ENCODE assay signal across 8 mouse cellular contexts in genomic region chr10:7780238-7781176, GRCm38 (mm10). TPM values are rescaled to one million over a fixed set of nuclear protein-coding genes. Genes with fewer than 3 reads are reported as not detected.
DNase-seq lines count a peak whose midpoint lies in the region; ATAC-seq and TF ChIP-seq lines count a peak whose summit lies in the region.

No protein-coding gene starts in this region.

- peak; percentile 75 for DNase-seq in ES-E14 (ENCODE audit: low read depth, low spot score)
- DNase-seq in cerebellum, adult 11 months, result peak; percentile 80
- DNase-seq in heart, postnatal 25 days (ENCODE audit: low spot score), result peak; percentile 72
- DNase-seq in layer of hippocampus, adult 11-12 months (ENCODE audit: low spot score), result peak; percentile 86
- peak; percentile 96 for DNase-seq in liver, postnatal 0 days
- peak; percentile 70 for DNase-seq in telencephalon, adult 2 months (ENCODE audit: low read depth, low spot score)

- H3K36me3 ChIP-seq in ES-E14 (ENCODE audit: control insufficient read depth, insufficient read depth, low read length, poor library complexity, severe bottlenecking), result 0 out of 2 replicates have a peak, but pooled peaks cover 2% of the 10 kb centered on the region
- peaks cover 5% of the 10 kb centered on the region; the same call in 1 of the 2 replicates for H3K36me3 ChIP-seq in forebrain, embryonic 15.5 days
- H3K36me3 ChIP-seq in liver, postnatal 0 days (replicated peaks; ENCODE audit: insufficient read depth, low read length), result peaks cover 30% of the 10 kb centered on the region
- peaks cover 17% of the 10 kb centered on the region for H3K36me3 ChIP-seq in neural tube, embryonic 13.5 days

- peak overlapping the region; percentile 94 to 100 for H3K4me3 ChIP-seq in ES-E14 (ENCODE audit: insufficient read depth in 1 of 2, low read depth in 1 of 2, low read length in 2 of 2, poor library complexity in 1 of 2, severe bottlenecking in 1 of 2)
- H3K4me3 ChIP-seq in forebrain, embryonic 15.5 days, result peak overlapping the region; percentile 99
- peak overlapping the region; percentile 100 for H3K4me3 ChIP-seq in liver, postnatal 0 days (ENCODE audit: low read depth, low read length)
- peak overlapping the region; percentile 96 for H3K4me3 ChIP-seq in neural tube, embryonic 13.5 days

- no peaks in the 10 kb centered on the region; a peak in 1 of 4 replicates for H3K4me1 ChIP-seq in ES-E14 (ENCODE audit: control insufficient read depth in 2 of 2, insufficient read depth in 2 of 2, low read length in 2 of 2, poor library complexity in 1 of 2)
- peaks cover 9% of the 10 kb centered on the region; the same call in 1 of the 2 replicates for H3K4me1 ChIP-seq in forebrain, embryonic 15.5 days
- H3K4me1 ChIP-seq in liver, postnatal 0 days (ENCODE audit: insufficient read depth), result peaks cover 6% of the 10 kb centered on the region; the same call in 1 of the 2 replicates
- peaks cover 17% of the 10 kb centered on the region for H3K4me1 ChIP-seq in neural tube, embryonic 13.5 days (replicated peaks)

- in situ Hi-C loops in ES-E14 (cut with MboI; ENCODE audit: low sequenced_read_pairs in 2 of 2, unreplicated experiment in 2 of 2), result no loop called here

- WGBS in forebrain, embryonic 15.5 days, result under 1% methylated on average over 62 of the region's 77 CpGs
- WGBS in liver, postnatal 0 days (ENCODE audit: insufficient replicate concordance), result under 1% methylated on average over 63 of the region's 77 CpGs
- under 1% methylated on average over 63 of the region's 77 CpGs for WGBS in neural tube, embryonic 13.5 days

- no peaks in the 10 kb centered on the region for H3K9me3 ChIP-seq in ES-E14 (ENCODE audit: control insufficient read depth, insufficient read depth, low read depth, low read length)
- H3K9me3 ChIP-seq in forebrain, embryonic 15.5 days, result no peaks in the 10 kb centered on the region
- H3K9me3 ChIP-seq in liver, postnatal 0 days (ENCODE audit: low read length), result no peaks in the 10 kb centered on the region
- no peaks in the 10 kb centered on the region for H3K9me3 ChIP-seq in neural tube, embryonic 13.5 days

- no peak for TF ChIP-seq EP300 in liver, postnatal 0 days (IDR thresholded peaks at IDR 0.05; ENCODE audit: low read depth)

- peak; percentile 93 for ATAC-seq in forebrain, embryonic 15.5 days (replicated peaks)
- ATAC-seq in liver, postnatal 0 days, result peak; percentile 98
- ATAC-seq in neural tube, embryonic 13.5 days (ENCODE audit: low read depth), result peak; percentile 94

- intact Hi-C loops in heart, postnatal 25 days (cut with DNase I), result no loop called here

- H3K27me3 ChIP-seq in forebrain, embryonic 15.5 days, result no peaks in the 10 kb centered on the region
- no peaks in the 10 kb centered on the region for H3K27me3 ChIP-seq in liver, postnatal 0 days (ENCODE audit: insufficient read depth, low read length)
- no peaks in the 10 kb centered on the region for H3K27me3 ChIP-seq in neural tube, embryonic 13.5 days

- H3K9ac ChIP-seq in ES-E14 (ENCODE audit: insufficient read depth, low read depth, low read length, poor library complexity, severe bottlenecking), result peak overlapping the region; percentile 95
- peak overlapping the region; percentile 84 for H3K9ac ChIP-seq in forebrain, embryonic 15.5 days (replicated peaks)
- peak overlapping the region; percentile 98 for H3K9ac ChIP-seq in liver, postnatal 0 days (replicated peaks)
- H3K9ac ChIP-seq in neural tube, embryonic 13.5 days, result peak overlapping the region; percentile 91

- peak overlapping the region; percentile 81 for H3K4me2 ChIP-seq in forebrain, embryonic 15.5 days (replicated peaks)
- H3K4me2 ChIP-seq in liver, postnatal 0 days (ENCODE audit: low read depth, low read length), result peak overlapping the region; percentile 92
- H3K4me2 ChIP-seq in neural tube, embryonic 13.5 days, result peak overlapping the region; percentile 66

- no peak for TF ChIP-seq CTCF in liver, postnatal 0 days (IDR thresholded peaks at IDR 0.05; ENCODE audit: low read depth)

- no peak overlapping the region for H3K27ac ChIP-seq in ES-E14 (ENCODE audit: insufficient read depth, low read depth, low read length, poor library complexity, severe bottlenecking)
- peak overlapping the region; percentile 54; the same call in 1 of the 2 replicates for H3K27ac ChIP-seq in forebrain, embryonic 15.5 days (replicated peaks)
- peak overlapping the region; percentile 95 for H3K27ac ChIP-seq in liver, postnatal 0 days (ENCODE audit: low read depth)
- H3K27ac ChIP-seq in neural tube, embryonic 13.5 days (replicated peaks), result peak overlapping the region; percentile 83

TF ChIP-seq in ES-E14, 5 proteins besides CTCF, POLR2A, EP300 and RAD21:
- TF ChIP-seq ZC3H11A (IDR thresholded peaks at IDR 0.05; ENCODE audit: borderline replicate concordance, low read depth, low read length), result no peak
- no peak for TF ChIP-seq CHD2 (IDR thresholded peaks at IDR 0.05; ENCODE audit: low read depth, low read length)

RNA-seq across cellular contexts. Expression of gene Ginm1, which starts 12.1 kb away (rescaled TPM):
- 29.4 and 34.4 TPM in 2 replicates for total RNA-seq in ES-E14 (2012; rRNA removed)
- 47.1 and 50.0 TPM in 2 replicates for polyA plus RNA-seq in forebrain, embryonic 15.5 days (2015; fragmentation: Nextera tagmentation; extraction: Ambion mirVana)
- total RNA-seq in heart, postnatal 25 days (2021), result 100 to 1,000 TPM; 111 to 113 TPM
- 78.9 and 80.8 TPM in 2 replicates for polyA plus RNA-seq in liver, postnatal 0 days (2015; fragmentation: Nextera tagmentation; extraction: Ambion mirVana)
- polyA plus RNA-seq in neural tube, embryonic 13.5 days (2015; fragmentation: Nextera tagmentation; extraction: Ambion mirVana), result 54.0 and 54.8 TPM in 2 replicates

RNA-seq across cellular contexts. Expression of gene Ppil4, which starts 12.2 kb away (rescaled TPM):
- total RNA-seq in ES-E14 (2012; rRNA removed), result 30.9 and 38.6 TPM in 2 replicates
- polyA plus RNA-seq in forebrain, embryonic 15.5 days (2015; fragmentation: Nextera tagmentation; extraction: Ambion mirVana), result 53.4 and 58.2 TPM in 2 replicates
- 10 to 100 TPM; 14.7 to 15.2 TPM for total RNA-seq in heart, postnatal 25 days (2021)
- polyA plus RNA-seq in liver, postnatal 0 days (2015; fragmentation: Nextera tagmentation; extraction: Ambion mirVana), result 14.1 and 14.2 TPM in 2 replicates
- polyA plus RNA-seq in neural tube, embryonic 13.5 days (2015; fragmentation: Nextera tagmentation; extraction: Ambion mirVana), result 42.5 and 52.4 TPM in 2 replicates

RNA-seq across cellular contexts. Expression of gene Zc3h12d, which starts 51.8 kb away (rescaled TPM):
- total RNA-seq in ES-E14 (2012; rRNA removed), result 0.04 and 0.11 TPM in 2 replicates
- 0.04 and 0.10 TPM in 2 replicates for polyA plus RNA-seq in forebrain, embryonic 15.5 days (2015; fragmentation: Nextera tagmentation; extraction: Ambion mirVana)
- total RNA-seq in heart, postnatal 25 days (2021), result under 1 TPM; 0.18 to 0.25 TPM
- polyA plus RNA-seq in liver, postnatal 0 days (2015; fragmentation: Nextera tagmentation; extraction: Ambion mirVana), result 0.70 and 0.82 TPM in 2 replicates
- polyA plus RNA-seq in neural tube, embryonic 13.5 days (2015; fragmentation: Nextera tagmentation; extraction: Ambion mirVana), result 0.10 and 0.11 TPM in 2 replicates

RNA-seq across cellular contexts. Expression of gene Katna1, which starts 54.7 kb away (rescaled TPM):
- total RNA-seq in ES-E14 (2012; rRNA removed), result 36.6 and 44.0 TPM in 2 replicates
- polyA plus RNA-seq in forebrain, embryonic 15.5 days (2015; fragmentation: Nextera tagmentation; extraction: Ambion mirVana), result 41.8 and 42.5 TPM in 2 replicates
- 10 to 100 TPM; 12.6 to 14.3 TPM for total RNA-seq in heart, postnatal 25 days (2021)
- 20.1 and 21.2 TPM in 2 replicates for polyA plus RNA-seq in liver, postnatal 0 days (2015; fragmentation: Nextera tagmentation; extraction: Ambion mirVana)
- 36.8 and 43.7 TPM in 2 replicates for polyA plus RNA-seq in neural tube, embryonic 13.5 days (2015; fragmentation: Nextera tagmentation; extraction: Ambion mirVana)
